Mouse (Mus musculus) small intestine, adult 2 months (tissue): ENCODE measurements around the gene Mkln1. TPM values are rescaled to one million over a fixed set of nuclear protein-coding genes. Genes with fewer than 3 reads are reported as not detected.

Experiments used
- H3K27ac ChIP-seq: fragments of 200-500 bp; 2 replicates; pipeline ENCODE4 v1.5.1; 2012; ENCODE audit warnings: low read depth, low read length, control low read depth, inconsistent platforms; ENCODE audit not compliant: insufficient read depth
- H3K27me3 ChIP-seq: fragments of 200-500 bp; 2 replicates; pipeline ENCODE4 v1.6.1; 2012; ENCODE audit warnings: mild to moderate bottlenecking, moderate library complexity, low read length, inconsistent platforms; ENCODE audit not compliant: control insufficient read depth, insufficient read depth
- H3K36me3 ChIP-seq: fragments of 200-500 bp; 2 replicates; pipeline ENCODE4 v1.6.1; 2012; ENCODE audit warnings: mild to moderate bottlenecking, low read length, control low read depth, inconsistent platforms; ENCODE audit not compliant: control insufficient read depth, insufficient read depth
- H3K4me1 ChIP-seq: fragments of 200-500 bp; 2 replicates; pipeline ENCODE4 v1.6.1; 2012; ENCODE audit warnings: low read length, inconsistent platforms, mixed read lengths; ENCODE audit not compliant: control insufficient read depth, insufficient read depth, insufficient read length
- H3K4me3 ChIP-seq: fragments of 200-500 bp; 2 replicates; pipeline ENCODE4 v1.5.1; 2012; ENCODE audit warnings: low read depth, mild to moderate bottlenecking, control low read depth, inconsistent platforms, low read length, moderate library complexity
- CTCF ChIP-seq: fragments of 200-500 bp; IDR thresholded peaks from 2 replicates; pipeline ENCODE4 v1.5.1; 2012; ENCODE audit warnings: low read depth, mild to moderate bottlenecking, control low read depth, inconsistent platforms, low read length, moderate library complexity, mixed read lengths; ENCODE audit not compliant: insufficient replicate concordance, insufficient read length; ENCODE audit errors: extremely low read depth
- POLR2A ChIP-seq: fragments of 200-500 bp; IDR thresholded peaks from 2 replicates; pipeline ENCODE4 v1.6.1; 2012; ENCODE audit warnings: low read depth, mild to moderate bottlenecking, control low read depth, inconsistent platforms, low read length, moderate library complexity
- WGBS: fragments of 180-500 bp; shearing (Covaris S2); methylation state at CpG from one replicate; pipeline ENCODE4 v1.1.7; 2018; 5-methylcytosine and 5-hydroxymethylcytosine counted together
- polyA plus RNA-seq: library from polyadenylated mRNA; depleted of rRNA; stranded (reverse); fragments of >200 nt; gene quantifications from 2 replicates; pipeline ENCODE4 v1.2.3, GENCODE M21; 2012

Mkln1 gene
- polyA plus RNA-seq, 1 experiment, result 9.8 TPM

- H3K36me3 ChIP-seq, result no peaks in the 10 kb centered on the region
- no peak overlapping the region for H3K4me3 ChIP-seq
- H3K4me1 ChIP-seq, result no peaks in the 10 kb centered on the region
- TF ChIP-seq CTCF, result no peak
- no peak for TF ChIP-seq POLR2A
- H3K27ac ChIP-seq, result no peak overlapping the region
- WGBS, result 77% methylated on average over 5 of the region's 5 CpGs
- no peaks in the 10 kb centered on the region for H3K27me3 ChIP-seq
These were observed 124.5 kb downstream of the Mkln1 start for GRCm38 (mm10) chr6:31523039-31523438.

GRCm38 (mm10) chr6:31523657-31524056 is 125.1 kb downstream of the Mkln1 start:
- H3K4me3 ChIP-seq, result no peak overlapping the region
- TF ChIP-seq POLR2A (no peak), CTCF (no peak)
- no peaks in the 10 kb centered on the region for H3K27me3 ChIP-seq
- no peaks in the 10 kb centered on the region for H3K36me3 ChIP-seq
- H3K27ac ChIP-seq, result no peak overlapping the region
- WGBS, result 87% methylated on average over 4 of the region's 4 CpGs
- no peaks in the 10 kb centered on the region for H3K4me1 ChIP-seq

- H3K4me1 ChIP-seq, result no peaks in the 10 kb centered on the region
- H3K27me3 ChIP-seq, result no peaks in the 10 kb centered on the region
- no peak overlapping the region for H3K4me3 ChIP-seq
- H3K27ac ChIP-seq, result no peak overlapping the region
- 86% methylated on average over 13 of the region's 13 CpGs for WGBS
- H3K36me3 ChIP-seq, result no peaks in the 10 kb centered on the region
- no peak for TF ChIP-seq POLR2A
- no peak for TF ChIP-seq CTCF
These were observed 125.6 kb downstream of the Mkln1 start for GRCm38 (mm10) chr6:31524121-31524520.

- WGBS, result 81% methylated on average over 8 of the region's 8 CpGs
- no peak overlapping the region for H3K4me3 ChIP-seq
- H3K36me3 ChIP-seq, result no peaks in the 10 kb centered on the region
- H3K4me1 ChIP-seq, result no peaks in the 10 kb centered on the region
- no peak for TF ChIP-seq POLR2A
- no peaks in the 10 kb centered on the region for H3K27me3 ChIP-seq
- no peak overlapping the region for H3K27ac ChIP-seq
These were observed 126.1 kb downstream of the Mkln1 start for GRCm38 (mm10) chr6:31524647-31525046.

DNA sequence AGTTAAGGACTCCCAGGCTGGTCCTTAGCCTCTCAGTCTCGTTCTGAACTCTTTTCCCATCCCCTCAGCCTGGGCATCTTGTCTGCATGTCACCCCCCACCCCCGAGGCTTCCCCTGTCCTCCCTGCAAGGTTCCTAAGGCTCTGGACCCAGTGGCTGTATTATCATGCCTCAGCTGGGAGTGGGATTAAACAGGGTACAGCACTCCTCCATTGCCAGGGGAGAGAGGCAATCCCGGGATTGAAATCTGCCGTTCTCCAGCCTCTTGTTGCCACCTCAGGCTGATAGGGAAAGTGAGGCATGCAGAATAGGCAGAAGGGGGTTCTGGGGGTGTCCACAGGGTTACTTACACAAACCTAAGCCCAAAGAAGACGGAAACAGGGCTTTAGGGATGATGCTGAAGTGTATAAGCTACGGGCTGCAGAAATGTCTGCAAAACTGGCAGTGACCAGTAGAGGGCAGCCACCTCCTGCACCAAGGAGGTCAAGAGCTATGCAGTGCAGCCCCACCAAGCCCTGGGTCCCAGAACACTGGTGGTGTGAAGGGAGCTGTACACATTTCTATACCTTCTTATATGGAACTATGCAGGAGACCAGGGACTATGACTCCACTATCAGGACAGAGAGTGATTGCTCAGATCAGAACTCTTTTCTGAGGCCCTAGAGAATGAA is 126.8 kb downstream of the Mkln1 start:
- Histone ChIP-seq H3K36me3 (no peaks in the 10 kb centered on the region), H3K27ac (no peak overlapping the region), H3K4me1 (no peaks in the 10 kb centered on the region), H3K27me3 (no peaks in the 10 kb centered on the region), H3K4me3 (no peak overlapping the region)
- TF ChIP-seq CTCF (peak; percentile 85), POLR2A (no peak)
- WGBS, result 60% methylated on average over 6 of the region's 6 CpGs

- H3K36me3 ChIP-seq, result no peaks in the 10 kb centered on the region
- no peaks in the 10 kb centered on the region for H3K27me3 ChIP-seq
- H3K27ac ChIP-seq, result no peak overlapping the region
- WGBS, result 35% methylated on average over 5 of the region's 5 CpGs
- no peak overlapping the region for H3K4me3 ChIP-seq
- TF ChIP-seq CTCF, result no peak
- TF ChIP-seq POLR2A, result no peak
- H3K4me1 ChIP-seq, result no peaks in the 10 kb centered on the region
These were observed 128.4 kb downstream of the Mkln1 start for GRCm38 (mm10) chr6:31526929-31527328.

GRCm38 (mm10) chr6:31527897-31528296 is 129.4 kb downstream of the Mkln1 start:
- Histone ChIP-seq H3K4me3 (no peak overlapping the region), H3K4me1 (no peaks in the 10 kb centered on the region), H3K27me3 (no peaks in the 10 kb centered on the region), H3K27ac (no peak overlapping the region), H3K36me3 (no peaks in the 10 kb centered on the region)
- TF ChIP-seq POLR2A (no peak), CTCF (no peak)
- 67% methylated on average over 7 of the region's 7 CpGs for WGBS
